9 mouse cellular contexts compared by ENCODE assay signal in the genomic region with DNA sequence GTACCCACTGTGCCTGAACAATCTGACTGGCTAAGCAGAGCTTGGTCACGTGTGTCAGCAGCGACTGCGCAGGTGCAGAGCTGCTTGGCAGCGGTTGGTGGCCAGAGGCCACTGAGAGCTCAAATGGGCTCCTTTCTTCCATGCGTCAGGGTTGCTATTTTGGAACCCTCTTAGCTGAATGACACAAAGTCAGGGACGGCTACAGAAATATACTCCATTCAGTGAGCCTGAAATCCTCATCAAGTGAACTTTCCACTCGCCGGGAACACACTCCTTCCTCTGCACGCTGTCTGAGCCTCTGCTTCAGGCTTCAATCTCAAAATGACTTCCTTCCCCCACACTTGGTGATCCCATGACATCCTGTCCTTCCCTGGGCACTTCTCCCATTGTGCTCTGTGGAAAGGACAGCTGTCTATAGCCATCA. TPM values are rescaled to one million over a fixed set of nuclear protein-coding genes. Genes with fewer than 3 reads are reported as not detected.
A peak's percentile ranks its signal among the peaks of the same experiment; 100 is the strongest.
DNase-seq lines count a peak whose midpoint lies in the region; ATAC-seq and TF ChIP-seq lines count a peak whose summit lies in the region.
"Had no signal": no experiment of that assay in that cellular context is flagged by ENCODE, and none has a peak within 500 bp of the region (broad histone marks: within the 10 kb centered on the region; RNA-seq: fewer than 3 reads in every experiment).

No protein-coding gene starts in this region.

- H3K9ac ChIP-seq in lung, embryonic 16.5 days (ENCODE audit: low read length), result no peak overlapping the region

- no peak for ATAC-seq in lung, embryonic 16.5 days (ENCODE audit: low read depth)

- DNase-seq in cerebellum, adult 11-12 months, result peak; percentile 50
- no peak for DNase-seq in cerebellum, postnatal 4 days (ENCODE audit: low spot score in 2 of 2)
- DNase-seq in spleen, adult 2 months (ENCODE audit: low read depth in 1 of 2, low spot score in 2 of 2), result no peak
- no peak for DNase-seq in spleen, adult 18-20 months
- peak; percentile 73 to 74 for DNase-seq in heart, postnatal 14 days
- DNase-seq in spleen, postnatal 4 days (ENCODE audit: low spot score in 2 of 2), result no peak
- DNase-seq in c-Kit-positive CD71-positive TER-119-positive erythroid progenitor cells, embryonic 14.5 days (ENCODE audit: low spot score), result no peak

- no peak overlapping the region for H3K4me3 ChIP-seq in spleen, adult 2 months (ENCODE audit: extremely low read depth, insufficient read depth, insufficient read length)
- H3K4me3 ChIP-seq in lung, embryonic 16.5 days (ENCODE audit: low read length), result no peak overlapping the region
- H3K4me3 ChIP-seq: megakaryocyte, embryonic 14.5 days had no signal

- H3K27ac ChIP-seq in spleen, adult 2 months (ENCODE audit: insufficient read depth, low read length), result peak overlapping the region; percentile 33
- H3K27ac ChIP-seq in lung, embryonic 16.5 days (ENCODE audit: low read length), result peak overlapping the region; percentile 88

- no peak overlapping the region for H3K4me2 ChIP-seq in lung, embryonic 16.5 days (ENCODE audit: low read depth, low read length)

- no peaks in the 10 kb centered on the region for H3K27me3 ChIP-seq in spleen, adult 2 months (ENCODE audit: control insufficient read depth, insufficient read depth, low read length)
- H3K27me3 ChIP-seq in lung, embryonic 16.5 days (ENCODE audit: control insufficient read depth, insufficient read depth, low read depth, low read length), result no peaks in the 10 kb centered on the region

- no peak for TF ChIP-seq CTCF in spleen, adult 2 months (IDR thresholded peaks at IDR 0.05; ENCODE audit: extremely low read depth, insufficient read depth, insufficient read length, insufficient replicate concordance)

- H3K9me3 ChIP-seq in lung, embryonic 16.5 days (ENCODE audit: control insufficient read depth, low read length), result no peaks in the 10 kb centered on the region; the same call in 1 of the 2 replicates

- H3K4me1 ChIP-seq in spleen, adult 2 months (ENCODE audit: control insufficient read depth, insufficient read depth, insufficient read length), result no peaks in the 10 kb centered on the region
- H3K4me1 ChIP-seq in lung, embryonic 16.5 days (replicated peaks; ENCODE audit: control insufficient read depth, insufficient read depth, low read length), result peaks cover 26% of the 10 kb centered on the region

- no peaks in the 10 kb centered on the region for H3K36me3 ChIP-seq in spleen, adult 2 months (ENCODE audit: control insufficient read depth, insufficient read depth, low read length)
- H3K36me3 ChIP-seq in lung, embryonic 16.5 days (ENCODE audit: control insufficient read depth, insufficient read depth, low read length), result peaks cover 9% of the 10 kb centered on the region; the same call in 1 of the 2 replicates

- intact Hi-C loops in heart, postnatal 14 days (cut with DNase I), result loop anchor here (2.0 kb wide), 1 partner anchor 15 kb away; no protein-coding TSS in a partner anchor

- no peak for TF ChIP-seq POLR2A in spleen, adult 2 months (IDR thresholded peaks at IDR 0.05; ENCODE audit: low read depth, low read length)

- WGBS in spleen, adult 2 months, result 76% methylated on average over 9 of the region's 9 CpGs
- WGBS in lung, embryonic 16.5 days, result 57% methylated on average over 9 of the region's 9 CpGs

RNA-seq across cellular contexts. Expression of a gene that starts 16.1 kb away (rescaled TPM):
- polyA plus RNA-seq in spleen, adult 2 months (2012; rRNA removed), result 15.3 and 15.9 TPM in 2 replicates
- total RNA-seq in heart, postnatal 14 days (2021), result 10 to 100 TPM; 33.3 to 34.1 TPM
- 176 and 183 TPM in 2 replicates for polyA plus RNA-seq in lung, embryonic 16.5 days (2015; fragmentation: Nextera tagmentation; extraction: Ambion mirVana)

Comparison
In these comparisons a context has a peak if more than half of its experiments do, and no peak if none do; other contexts are left out.
1. DNase-seq: peak in cerebellum, adult 11-12 months (single experiment) and heart, postnatal 14 days (2 of 2); none in cerebellum, postnatal 4 days (0 of 2), spleen, adult 2 months (0 of 2), spleen, adult 18-20 months (0 of 2), spleen, postnatal 4 days (0 of 2) and c-Kit-positive CD71-positive TER-119-positive erythroid progenitor cells, embryonic 14.5 days (single experiment).
2. RNA of a gene that starts 16.1 kb away (polyA plus RNA-seq): 176 to 183 TPM in lung, embryonic 16.5 days; 15.3 to 15.9 TPM in spleen, adult 2 months; every median in the first group is over 10 times any median in the second.